Mouse (Mus musculus): Measurements from ENCODE around the gene Ankle2. TPM values are rescaled to one million over a fixed set of nuclear protein-coding genes. Genes with fewer than 3 reads are reported as not detected.

Gene Ankle2
- total RNA-seq (2018; cell fraction: chromatin; rRNA removed) = 100 to 1,000 TPM in 2 of 26 experiments, 10 to 100 TPM in 24; 10.9 to 103 (median 65.8) TPM
- 10 to 100 TPM; 28.5 to 85.5 (median 49.6) TPM for total RNA-seq (2018; cell fraction: cytosol; rRNA removed)
- 100 to 1,000 TPM in 2 of 26 experiments, 10 to 100 TPM in 24; 22.2 to 116 (median 68.2) TPM for total RNA-seq (2018; cell fraction: nucleus; rRNA removed)
- 22.8 to 37.6 TPM (median 32.0 TPM) in 3 replicates for polyA plus RNA-seq (2018)

DNA sequence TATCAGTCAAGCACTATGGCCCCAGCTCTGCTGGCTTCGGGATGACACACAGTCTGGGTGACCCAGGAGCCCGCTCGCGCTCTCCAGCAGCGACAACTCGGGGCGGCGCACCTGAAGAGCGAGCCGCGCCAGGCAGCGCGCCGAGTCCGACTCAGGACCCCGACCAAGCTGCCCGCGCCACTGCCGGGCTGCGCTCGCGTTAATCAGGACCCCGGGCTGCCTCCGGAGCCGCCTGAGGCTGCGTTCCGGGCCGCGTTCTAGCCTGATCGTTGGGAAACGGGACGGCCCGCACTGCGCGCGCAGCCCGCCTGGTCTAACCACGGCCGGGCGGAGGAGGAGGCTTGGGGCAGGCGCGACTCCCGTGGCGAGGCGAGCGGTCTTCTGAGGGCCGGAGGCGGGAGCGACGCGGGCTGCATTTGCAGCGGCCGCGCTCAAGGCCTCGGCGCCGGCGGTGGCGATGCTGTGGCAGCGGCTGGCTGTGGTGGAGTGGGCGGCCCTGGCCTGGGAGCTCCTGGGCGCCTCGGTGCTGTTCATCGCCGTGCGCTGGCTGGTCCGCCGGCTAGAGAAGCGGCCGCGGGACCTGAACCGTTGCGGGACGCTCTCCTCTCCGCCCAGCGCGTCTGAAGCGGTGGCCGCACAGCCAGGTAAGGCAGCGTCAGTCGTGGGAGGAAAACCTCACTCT is at the start of gene Ankle2:
Ankle2 (plus strand) TSS at position 225 of the 682 bp plus-strand sequence.
- peaks cover 28% of the 10 kb centered on the region for H3K36me3 ChIP-seq (ENCODE audit: inconsistent target)
- H3K27ac ChIP-seq = peak within 1 kb of the TSS; percentile 46
- 2% methylated on average over 79 of the region's 81 CpGs for WGBS (ENCODE audit: missing documents)
- H3K4me3 ChIP-seq (ENCODE audit: inconsistent target) = peak within 1 kb of the TSS; percentile 72
- peaks cover 44% of the 10 kb centered on the region for H3K79me2 ChIP-seq (ENCODE audit: inconsistent target)

DNA sequence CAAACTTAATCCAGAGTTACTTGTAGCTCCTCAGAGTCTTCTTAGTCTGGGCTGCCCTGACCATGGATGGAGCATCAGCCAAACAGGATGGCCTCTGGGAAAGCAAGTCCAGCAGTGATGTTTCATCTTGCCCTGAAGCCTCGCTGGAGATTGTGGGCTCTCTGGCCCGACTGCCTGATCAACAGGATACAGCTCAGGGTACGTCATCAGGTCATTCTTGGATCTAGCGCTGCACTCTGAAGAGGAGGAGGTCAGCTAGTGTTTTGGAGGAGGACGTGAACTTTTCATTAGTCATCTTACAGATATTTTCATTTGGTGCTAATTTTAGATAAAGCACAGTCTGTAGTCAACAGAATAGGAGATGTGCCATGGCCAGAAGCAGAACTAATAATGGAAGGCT is 49.1 kb upstream of the Ankle2 start:
- WGBS (ENCODE audit: missing documents) = 81% methylated on average over 5 of the region's 5 CpGs
- peaks cover 51% of the 10 kb centered on the region for H3K36me3 ChIP-seq (ENCODE audit: inconsistent target)
- peaks cover 68% of the 10 kb centered on the region for H3K79me2 ChIP-seq (ENCODE audit: inconsistent target)
- no peak overlapping the region for H3K27ac ChIP-seq
- H3K4me3 ChIP-seq (ENCODE audit: inconsistent target) = no peak overlapping the region

DNA sequence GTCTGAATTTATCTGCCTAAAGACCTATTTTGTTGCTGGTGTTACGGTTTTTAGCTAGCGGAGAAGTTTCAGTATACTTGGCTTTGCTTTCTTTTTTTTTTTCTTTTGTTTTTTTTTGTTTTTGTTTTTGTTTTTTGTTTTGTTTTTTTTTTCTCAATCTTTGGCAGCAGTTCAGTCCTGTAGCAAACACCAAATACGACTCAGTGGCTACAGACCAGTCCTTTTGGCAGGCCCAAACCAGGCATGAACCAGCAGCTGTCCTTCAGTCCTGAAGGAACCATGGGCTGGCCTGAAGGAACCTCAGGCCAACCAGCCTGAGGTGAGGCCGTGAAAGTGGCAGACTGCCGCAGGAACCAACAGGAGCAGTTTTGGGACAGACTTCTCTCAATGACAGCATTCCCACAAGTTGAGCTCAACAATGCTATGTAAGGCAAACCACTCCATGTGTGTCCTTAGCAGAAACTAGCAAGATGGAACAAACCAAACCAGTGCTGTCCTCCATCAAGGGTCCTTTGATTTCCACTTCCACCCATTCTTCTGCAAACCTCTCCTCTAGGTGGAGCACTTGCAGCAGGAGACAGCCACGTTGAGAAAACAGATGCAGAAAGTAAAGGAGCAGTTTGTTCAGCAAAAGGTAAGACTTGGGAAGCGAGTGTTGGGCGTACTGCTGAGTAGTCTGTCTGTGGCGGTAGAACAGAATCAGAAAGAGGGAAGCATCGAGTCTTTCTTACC is 27.5 kb upstream of the Ankle2 start:
- Histone ChIP-seq H3K36me3 (ENCODE audit: inconsistent target) (peaks cover 85% of the 10 kb centered on the region), H3K79me2 (ENCODE audit: inconsistent target) (no peaks in the 10 kb centered on the region), H3K4me3 (ENCODE audit: inconsistent target) (no peak overlapping the region), H3K27ac (no peak overlapping the region)
- WGBS (ENCODE audit: missing documents) = 87% methylated on average over 10 of the region's 10 CpGs

DNA sequence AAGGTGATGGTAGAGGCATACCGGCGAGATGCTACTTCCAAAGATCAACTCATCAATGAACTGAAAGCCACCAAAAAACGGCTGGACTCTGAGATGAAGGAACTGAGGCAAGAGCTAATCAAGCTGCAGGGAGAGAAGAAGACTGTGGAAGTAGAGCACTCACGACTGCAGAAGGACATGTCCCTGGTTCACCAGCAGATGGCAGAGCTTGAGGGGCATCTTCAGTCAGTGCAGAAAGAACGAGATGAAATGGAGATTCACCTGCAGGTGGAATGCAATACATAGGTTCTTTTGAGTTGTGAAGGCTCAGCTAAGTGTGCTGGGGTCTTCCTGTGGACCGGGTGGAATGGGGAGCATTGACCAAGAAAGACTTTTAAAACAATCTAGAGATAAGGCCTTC is 26.0 kb upstream of the Ankle2 start:
- no peaks in the 10 kb centered on the region for H3K79me2 ChIP-seq (ENCODE audit: inconsistent target)
- peaks cover 98% of the 10 kb centered on the region for H3K36me3 ChIP-seq (ENCODE audit: inconsistent target)
- no peak overlapping the region for H3K4me3 ChIP-seq (ENCODE audit: inconsistent target)
- WGBS (ENCODE audit: missing documents) = 88% methylated on average over 6 of the region's 6 CpGs
- no peak overlapping the region for H3K27ac ChIP-seq

DNA sequence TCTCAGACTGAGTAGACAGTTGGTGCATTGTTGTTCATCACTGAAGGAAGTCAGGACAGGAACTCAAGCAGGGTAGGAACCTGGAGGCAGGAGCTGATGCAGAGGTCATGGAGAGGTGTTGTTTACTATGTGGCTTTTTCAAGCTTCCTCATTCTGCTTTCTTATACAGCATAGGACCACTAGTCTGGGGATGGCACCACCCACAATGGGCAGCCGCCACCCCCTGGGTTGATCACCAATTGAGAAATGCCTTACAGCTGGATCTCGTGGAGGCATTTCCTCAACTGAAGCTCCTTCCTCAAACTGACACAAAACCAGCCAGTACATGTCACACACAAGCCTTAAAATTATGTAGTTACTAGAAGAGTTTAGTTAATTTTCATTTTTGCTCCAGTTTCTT is 19.5 kb upstream of the Ankle2 start:
- Histone ChIP-seq H3K79me2 (ENCODE audit: inconsistent target) (no peaks in the 10 kb centered on the region), H3K36me3 (ENCODE audit: inconsistent target) (peaks cover 88% of the 10 kb centered on the region), H3K4me3 (ENCODE audit: inconsistent target) (no peak overlapping the region), H3K27ac (peak overlapping the region; percentile 17)
- WGBS (ENCODE audit: missing documents) = 4% methylated on average over 2 of the region's 2 CpGs

DNA sequence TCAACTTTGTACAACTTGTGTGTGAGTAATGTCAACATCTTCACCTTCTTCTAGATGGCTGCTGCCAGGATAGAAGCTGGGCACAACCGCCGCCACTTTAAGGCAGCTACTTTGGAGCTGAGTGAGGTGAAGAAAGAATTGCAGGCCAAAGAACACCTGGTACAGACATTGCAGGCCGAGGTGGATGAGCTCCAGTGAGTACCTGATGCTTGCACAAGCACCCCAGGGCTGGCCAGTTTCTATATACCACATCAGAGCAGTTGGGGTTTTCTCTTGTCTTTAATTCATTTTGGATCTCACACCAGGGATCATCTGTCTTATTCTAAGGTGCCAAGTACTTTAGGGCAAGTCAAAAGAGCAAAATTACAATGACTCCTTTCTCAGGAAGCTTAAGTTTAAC is 14.0 kb upstream of the Ankle2 start:
- peaks cover 100% of the 10 kb centered on the region for H3K36me3 ChIP-seq (ENCODE audit: inconsistent target)
- no peak overlapping the region for H3K27ac ChIP-seq
- no peaks in the 10 kb centered on the region for H3K79me2 ChIP-seq (ENCODE audit: inconsistent target)
- H3K4me3 ChIP-seq (ENCODE audit: inconsistent target) = no peak overlapping the region
- 100% methylated on average over 3 of the region's 3 CpGs for WGBS (ENCODE audit: missing documents)

DNA sequence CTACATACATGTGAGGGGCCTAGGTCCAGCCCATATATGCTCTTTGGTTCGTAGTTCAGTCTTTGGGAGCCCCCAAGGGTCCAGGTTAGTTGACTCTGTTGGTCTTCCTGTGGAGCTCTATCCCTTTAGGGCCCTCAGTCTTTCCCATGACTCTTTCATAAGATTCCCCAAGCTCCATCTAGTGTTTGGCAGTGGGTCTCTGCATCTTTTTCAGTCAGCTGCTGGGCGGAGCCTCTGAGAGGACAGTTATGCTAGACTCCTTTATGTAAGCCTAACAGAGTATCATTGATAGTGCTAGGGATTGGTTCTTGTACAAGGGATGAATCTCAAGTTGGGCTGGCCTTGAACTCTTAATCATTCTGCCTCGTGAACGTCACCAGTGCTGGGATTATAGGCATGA is 10.5 kb upstream of the Ankle2 start:
- Histone ChIP-seq H3K27ac (no peak overlapping the region), H3K36me3 (ENCODE audit: inconsistent target) (peaks cover 94% of the 10 kb centered on the region), H3K79me2 (ENCODE audit: inconsistent target) (no peaks in the 10 kb centered on the region), H3K4me3 (ENCODE audit: inconsistent target) (no peak overlapping the region)
- WGBS (ENCODE audit: missing documents) = 95% methylated on average over 4 of the region's 4 CpGs

DNA sequence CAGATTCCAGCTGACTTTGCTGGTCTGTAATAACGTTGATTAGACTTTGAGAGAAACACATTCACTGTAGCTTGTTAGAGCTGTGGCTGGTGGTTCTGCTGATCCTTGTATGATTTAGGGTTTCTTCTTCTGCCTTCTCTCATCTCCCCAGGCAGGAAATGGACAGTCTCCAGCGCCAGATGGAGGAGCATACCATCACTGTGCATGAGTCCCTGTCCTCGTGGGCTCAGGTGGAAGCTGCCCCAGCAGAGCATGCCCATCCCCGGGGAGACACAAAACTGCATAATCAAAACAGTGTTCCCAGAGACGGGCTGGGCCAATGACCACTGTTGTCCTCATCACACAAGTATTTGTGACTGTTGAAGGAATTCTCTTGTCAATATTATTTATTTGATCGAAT is 8.0 kb upstream of the Ankle2 start:
- H3K36me3 ChIP-seq (ENCODE audit: inconsistent target) = peaks cover 86% of the 10 kb centered on the region
- H3K4me3 ChIP-seq (ENCODE audit: inconsistent target) = no peak overlapping the region
- 94% methylated on average over 6 of the region's 6 CpGs for WGBS (ENCODE audit: missing documents)
- H3K79me2 ChIP-seq (ENCODE audit: inconsistent target) = no peaks in the 10 kb centered on the region
- H3K27ac ChIP-seq = no peak overlapping the region

DNA sequence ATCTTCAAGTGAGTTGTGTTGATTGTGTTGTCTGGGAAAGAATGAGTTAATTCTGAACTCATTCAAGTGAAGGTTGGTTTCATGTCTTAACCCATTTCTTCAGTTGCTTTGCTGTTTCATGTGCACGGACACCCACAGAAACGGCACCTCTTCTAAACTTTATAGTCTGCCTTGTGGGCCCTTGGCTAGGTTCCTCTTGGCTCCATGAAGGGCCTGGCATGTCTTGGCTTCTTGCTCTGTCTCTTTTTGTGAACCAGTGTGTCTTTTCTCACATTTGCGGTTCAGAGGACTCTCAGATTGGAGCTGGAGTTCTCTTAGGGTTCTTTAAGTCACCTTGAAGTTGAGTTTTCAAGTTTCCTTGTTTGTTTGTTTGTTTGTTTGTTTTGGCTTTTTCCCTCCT is 5.7 kb upstream of the Ankle2 start:
- H3K4me3 ChIP-seq (ENCODE audit: inconsistent target) = no peak overlapping the region
- no peaks in the 10 kb centered on the region for H3K79me2 ChIP-seq (ENCODE audit: inconsistent target)
- no peak overlapping the region for H3K27ac ChIP-seq
- WGBS (ENCODE audit: missing documents) = 88% methylated on average over 3 of the region's 3 CpGs
- peaks cover 64% of the 10 kb centered on the region for H3K36me3 ChIP-seq (ENCODE audit: inconsistent target)

DNA sequence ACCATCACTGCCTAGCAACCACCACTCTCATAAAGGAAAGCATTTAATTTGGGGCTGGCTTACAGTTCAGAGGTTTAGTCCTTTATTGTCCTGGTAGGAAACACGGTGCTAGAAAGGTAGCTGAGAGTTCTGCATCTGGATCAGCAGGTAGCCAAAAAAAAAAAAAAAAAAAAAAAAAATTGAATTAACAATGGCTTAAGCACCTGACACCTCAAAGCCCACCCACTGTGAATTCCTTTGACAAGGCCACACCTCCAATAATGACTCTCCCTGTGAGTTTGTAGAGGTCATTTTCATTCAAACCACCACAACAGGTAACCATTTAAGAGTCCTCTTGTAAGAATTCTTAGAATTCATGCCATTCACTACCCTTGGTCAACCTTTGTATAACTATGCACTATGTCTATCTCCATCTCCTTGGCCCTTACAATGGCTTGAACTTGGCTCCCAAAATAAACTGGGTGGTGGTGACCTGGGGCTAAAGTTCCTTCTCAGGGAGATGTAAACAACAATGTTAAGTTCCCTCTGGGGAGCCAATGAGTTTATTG is 3.4 kb upstream of the Ankle2 start:
- Histone ChIP-seq H3K36me3 (ENCODE audit: inconsistent target) (peaks cover 40% of the 10 kb centered on the region), H3K27ac (no peak overlapping the region), H3K79me2 (ENCODE audit: inconsistent target) (peaks cover 9% of the 10 kb centered on the region; the same call in 1 of the 2 replicates), H3K4me3 (ENCODE audit: inconsistent target) (no peak overlapping the region)
- WGBS (ENCODE audit: missing documents) = no CpG with 5 or more reads among the region's 1 CpGs

DNA sequence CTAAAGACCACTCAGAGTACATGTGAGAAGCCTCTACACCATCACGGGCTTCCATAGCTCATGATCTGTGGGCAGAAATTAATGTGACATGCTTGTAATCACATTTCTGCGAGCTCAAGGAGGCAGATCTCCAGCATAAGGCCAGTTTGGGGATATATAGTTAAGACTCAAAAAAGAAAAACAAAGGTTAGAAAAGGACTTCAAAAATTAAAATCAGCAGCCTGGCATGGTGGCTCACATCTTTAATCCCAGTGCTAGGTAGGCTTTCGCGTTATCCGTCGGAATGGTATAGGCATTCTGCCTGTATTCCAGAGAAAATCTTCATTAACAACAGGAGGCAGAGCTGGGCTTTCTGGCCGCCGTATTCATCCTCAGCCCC is 414 bp upstream of the Ankle2 start:
- 6% methylated on average over 8 of the region's 8 CpGs for WGBS (ENCODE audit: missing documents)

DNA sequence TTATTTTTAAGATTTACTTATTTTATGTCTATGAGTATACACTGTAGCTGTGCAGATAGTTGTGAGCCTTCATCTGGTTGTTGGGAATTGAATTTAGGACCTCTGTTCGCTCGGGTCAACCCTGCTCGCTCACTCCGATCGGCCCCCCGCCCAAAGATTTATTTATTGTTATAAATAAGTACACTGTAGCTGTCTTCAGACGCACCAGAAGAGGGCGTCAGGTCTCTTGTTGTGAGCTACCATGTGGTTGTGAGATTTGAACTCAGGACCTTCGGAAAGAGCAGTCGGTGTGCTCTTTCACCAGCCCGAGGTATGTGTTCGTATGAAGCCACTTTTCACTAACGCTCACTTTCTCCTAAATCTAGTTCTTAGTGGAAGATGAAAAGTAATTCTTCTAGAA is 834 bp downstream of the Ankle2 start:
- Histone ChIP-seq H3K79me2 (ENCODE audit: inconsistent target) (peaks cover 51% of the 10 kb centered on the region), H3K4me3 (ENCODE audit: inconsistent target) (peak overlapping the region; percentile 72), H3K36me3 (ENCODE audit: inconsistent target) (peaks cover 30% of the 10 kb centered on the region), H3K27ac (peak overlapping the region; percentile 46)
- WGBS (ENCODE audit: missing documents) = 29% methylated on average over 13 of the region's 13 CpGs

More for the DNA sequence above, 414 bp upstream of the Ankle2 start:
- Histone ChIP-seq H3K27ac (peak overlapping the region; percentile 37; the same call in 1 of the 2 replicates), H3K79me2 (ENCODE audit: inconsistent target) (peaks cover 39% of the 10 kb centered on the region), H3K36me3 (ENCODE audit: inconsistent target) (peaks cover 28% of the 10 kb centered on the region), H3K4me3 (ENCODE audit: inconsistent target) (peak overlapping the region; percentile 72)

DNA sequence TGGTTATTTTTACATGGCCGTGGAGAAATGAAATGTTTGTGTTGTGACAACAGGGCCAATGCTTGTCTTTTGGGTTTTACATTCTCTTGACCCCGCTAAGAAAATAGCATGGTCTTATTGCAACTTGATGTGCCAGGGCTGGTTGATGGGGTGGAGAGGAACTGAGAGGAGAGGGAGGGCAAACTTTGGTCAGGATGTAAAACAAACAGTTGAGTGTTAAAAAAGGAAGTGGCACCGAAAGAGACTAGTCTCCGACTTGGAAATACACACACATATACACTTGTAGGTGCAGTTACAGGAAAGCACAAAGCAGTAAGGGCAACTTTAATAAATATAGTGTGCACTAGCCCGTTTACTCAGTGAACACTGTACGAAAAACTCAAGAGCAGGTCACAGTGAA is 1.5 kb downstream of the Ankle2 start:
- peaks cover 30% of the 10 kb centered on the region for H3K36me3 ChIP-seq (ENCODE audit: inconsistent target)
- WGBS (ENCODE audit: missing documents) = 0% methylated on average over 6 of the region's 6 CpGs
- peaks cover 51% of the 10 kb centered on the region for H3K79me2 ChIP-seq (ENCODE audit: inconsistent target)
- peak overlapping the region; percentile 46 for H3K27ac ChIP-seq
- peak overlapping the region; percentile 72 for H3K4me3 ChIP-seq (ENCODE audit: inconsistent target)

DNA sequence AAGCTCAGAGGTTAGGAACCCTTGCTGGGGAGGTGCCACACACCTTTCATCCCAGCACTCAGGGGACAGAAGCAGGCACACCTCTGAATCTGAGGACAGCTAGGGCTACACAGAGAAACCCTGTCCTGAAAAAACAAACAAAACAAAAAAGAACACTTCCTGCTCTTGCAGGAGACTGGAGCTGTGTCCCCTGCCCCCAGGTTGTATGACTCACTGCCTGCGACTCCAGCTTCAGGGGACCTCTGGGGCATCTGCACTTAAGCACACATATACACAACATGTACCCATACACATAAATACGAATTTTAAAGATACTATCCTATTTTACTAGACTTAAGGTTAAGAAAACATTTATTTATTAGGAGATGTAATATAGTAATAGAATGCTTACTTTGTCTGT is 13.3 kb downstream of the Ankle2 start:
- no peak overlapping the region for H3K4me3 ChIP-seq (ENCODE audit: inconsistent target)
- 91% methylated on average over 2 of the region's 2 CpGs for WGBS (ENCODE audit: missing documents)
- H3K27ac ChIP-seq = no peak overlapping the region
- peaks cover 87% of the 10 kb centered on the region for H3K36me3 ChIP-seq (ENCODE audit: inconsistent target)
- no peaks in the 10 kb centered on the region; the same call in 1 of the 2 replicates for H3K79me2 ChIP-seq (ENCODE audit: inconsistent target)

DNA sequence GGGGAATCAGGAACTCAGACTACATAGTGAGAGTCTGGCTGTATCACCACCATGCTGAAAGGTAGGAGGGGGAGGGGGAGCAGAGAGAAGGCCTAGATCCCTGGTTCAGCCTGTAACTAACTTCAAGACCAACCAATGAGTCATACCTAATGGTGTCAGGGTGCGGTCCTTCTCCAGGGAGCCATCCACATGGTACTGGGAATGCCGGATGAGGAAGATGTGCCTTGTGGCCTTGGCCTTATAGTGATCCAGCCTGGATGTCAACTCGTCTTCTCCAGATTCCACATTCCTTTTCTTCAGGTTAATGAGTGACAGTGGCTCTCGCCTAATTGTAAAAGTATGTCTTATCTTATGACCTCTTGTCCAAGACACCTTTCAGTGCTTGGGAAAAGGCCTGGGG is 36.1 kb downstream of the Ankle2 start:
- no peak overlapping the region for H3K27ac ChIP-seq
- 95% methylated on average over 4 of the region's 4 CpGs for WGBS (ENCODE audit: missing documents)
- peaks cover 13% of the 10 kb centered on the region; the same call in 1 of the 2 replicates for H3K36me3 ChIP-seq (ENCODE audit: inconsistent target)
- H3K79me2 ChIP-seq (ENCODE audit: inconsistent target) = peaks cover 35% of the 10 kb centered on the region
- H3K4me3 ChIP-seq (ENCODE audit: inconsistent target) = no peak overlapping the region
